ENCODE assay signal across 8 mouse cellular contexts in genomic region chr11:72042631-72043030, GRCm38 (mm10). TPM values are rescaled to one million over a fixed set of nuclear protein-coding genes. Genes with fewer than 3 reads are reported as not detected.
DNase-seq lines count a peak whose midpoint lies in the region; ATAC-seq and TF ChIP-seq lines count a peak whose summit lies in the region.

No protein-coding gene starts in this region.

- H3K27me3 ChIP-seq in kidney, postnatal 0 days (ENCODE audit: insufficient read depth, low read length): no peaks in the 10 kb centered on the region
- no peaks in the 10 kb centered on the region for H3K27me3 ChIP-seq in hindbrain, postnatal 0 days (ENCODE audit: insufficient read depth, low read length)
- no peaks in the 10 kb centered on the region for H3K27me3 ChIP-seq in myocyte (ENCODE audit: control insufficient read depth, insufficient read depth, insufficient read length)

- under 1% methylated on average over 14 of the region's 14 CpGs for WGBS in kidney, postnatal 0 days
- WGBS in hindbrain, postnatal 0 days: 1% methylated on average over 14 of the region's 14 CpGs

- H3K4me3 ChIP-seq in kidney, postnatal 0 days (replicated peaks; ENCODE audit: low read depth, low read length): peak overlapping the region; percentile 63
- H3K4me3 ChIP-seq in brown adipose tissue, adult 24 weeks (ENCODE audit: insufficient read depth, low read depth, low read length): peak overlapping the region; percentile 69; the same call in 1 of the 2 replicates
- peak overlapping the region; percentile 70 for H3K4me3 ChIP-seq in hindbrain, postnatal 0 days (ENCODE audit: low read length)
- peak overlapping the region; percentile 91 for H3K4me3 ChIP-seq in myocyte

- H3K27ac ChIP-seq in kidney, postnatal 0 days: no peak overlapping the region
- 0 out of 2 replicates have a peak overlapping the region, but pooled peaks have one; percentile 16 for H3K27ac ChIP-seq in brown adipose tissue, adult 24 weeks (replicated peaks; ENCODE audit: low read depth, low read length)
- no peak overlapping the region for H3K27ac ChIP-seq in hindbrain, postnatal 0 days

- H3K4me1 ChIP-seq in kidney, postnatal 0 days (replicated peaks; ENCODE audit: insufficient read depth, low read length): peaks cover 16% of the 10 kb centered on the region
- peaks cover 8% of the 10 kb centered on the region; the same call in 1 of the 2 replicates for H3K4me1 ChIP-seq in brown adipose tissue, adult 24 weeks (ENCODE audit: control insufficient read depth, insufficient read depth, insufficient read length, low read length)
- peaks cover 20% of the 10 kb centered on the region for H3K4me1 ChIP-seq in hindbrain, postnatal 0 days (ENCODE audit: insufficient read depth, low read length)

- peak overlapping the region; percentile 96 for H3K4me2 ChIP-seq in kidney, postnatal 0 days (ENCODE audit: low read length)
- H3K4me2 ChIP-seq in hindbrain, postnatal 0 days (ENCODE audit: low read depth, low read length): peak overlapping the region; percentile 98
- peak overlapping the region; percentile 89 for H3K4me2 ChIP-seq in myocyte (ENCODE audit: low read depth)

- no peak for TF ChIP-seq CTCF in kidney, postnatal 0 days (IDR thresholded peaks at IDR 0.05; ENCODE audit: low read depth)
- no peak for TF ChIP-seq CTCF in hindbrain, postnatal 0 days (IDR thresholded peaks at IDR 0.05; ENCODE audit: low read depth)

- no peaks in the 10 kb centered on the region for H3K9me3 ChIP-seq in kidney, postnatal 0 days (replicated peaks; ENCODE audit: low read length)
- H3K9me3 ChIP-seq in hindbrain, postnatal 0 days (ENCODE audit: low read length): no peaks in the 10 kb centered on the region

- no peak for TF ChIP-seq POLR2A in myocyte (IDR thresholded peaks at IDR 0.05; ENCODE audit: insufficient read length, low read depth)

- ATAC-seq in kidney, postnatal 0 days (replicated peaks; ENCODE audit: low FRiP score, low read depth): no peak
- no peak for ATAC-seq in hindbrain, postnatal 0 days

- H3K79me2 ChIP-seq in myocyte (ENCODE audit: control insufficient read depth, insufficient read depth): peaks cover 26% of the 10 kb centered on the region

- H3K9ac ChIP-seq in kidney, postnatal 0 days (ENCODE audit: low read depth, low read length): peak overlapping the region; percentile 50
- H3K9ac ChIP-seq in hindbrain, postnatal 0 days (replicated peaks; ENCODE audit: low read length): peak overlapping the region; percentile 37

- no peak for DNase-seq in kidney, postnatal 0 days (ENCODE audit: low spot score)
- no peak for DNase-seq in kidney, postnatal 36 days
- no peak for DNase-seq in hindbrain, postnatal 0 days (ENCODE audit: low spot score)
- no peak for DNase-seq in right cerebral cortex, postnatal 14 days
- DNase-seq in testis, postnatal 14 days (ENCODE audit: low spot score): no peak
- DNase-seq in kidney, postnatal 4 days: no peak

- H3ac ChIP-seq in myocyte (ENCODE audit: control insufficient read depth, insufficient read length): peak overlapping the region; percentile 34

- H3K36me3 ChIP-seq in kidney, postnatal 0 days (ENCODE audit: insufficient read depth, low read length): 0 out of 2 replicates have a peak, but pooled peaks cover 7% of the 10 kb centered on the region
- no peaks in the 10 kb centered on the region for H3K36me3 ChIP-seq in hindbrain, postnatal 0 days (ENCODE audit: insufficient read depth, low read length)
- H3K36me3 ChIP-seq in myocyte (ENCODE audit: control insufficient read depth, insufficient read depth): peaks cover 18% of the 10 kb centered on the region

TF ChIP-seq in myocyte, 11 proteins besides CTCF, POLR2A, EP300 and RAD21:
- TF ChIP-seq TCF3 (IDR thresholded peaks at IDR 0.05; ENCODE audit: insufficient read length, low read depth): no peak
- TF ChIP-seq MYOD1 (IDR thresholded peaks at IDR 0.05; ENCODE audit: control insufficient read depth in 1 of 3, insufficient read length in 2 of 3, low read depth in 2 of 3): peak in 1 of 3 experiments; percentile 18
- peak; percentile 22; the same call in 1 of the 2 replicates for TF ChIP-seq CEBPB (IDR thresholded peaks at IDR 0.05; ENCODE audit: insufficient read depth, poor library complexity, severe bottlenecking)
- TF ChIP-seq MYOG (IDR thresholded peaks at IDR 0.05; ENCODE audit: control insufficient read depth in 1 of 3, insufficient read depth in 1 of 3, insufficient read length in 2 of 3, low read depth in 2 of 3): peak in 1 of 3 experiments; percentile 8
- no peak for TF ChIP-seq POLR2AphosphoS2 (IDR thresholded peaks at IDR 0.05; ENCODE audit: insufficient read length, low read depth)
- no peak for TF ChIP-seq MAX (IDR thresholded peaks at IDR 0.05; ENCODE audit: low read depth)

RNA-seq across cellular contexts. Expression of gene Pimreg, which starts 0.8 kb away (rescaled TPM):
- 54.8 and 58.1 TPM in 2 replicates for polyA plus RNA-seq in kidney, postnatal 0 days (2015; fragmentation: Nextera tagmentation; extraction: Ambion mirVana)
- polyA plus RNA-seq in brown adipose tissue, adult 24 weeks (2012; ENCODE audit: insufficient read depth, insufficient read length, missing spikeins): not detected in 2 replicates
- total RNA-seq in hindbrain, postnatal 0 days (2014; rRNA removed): 18.7 and 22.8 TPM in 2 replicates
- 23.9 and 27.8 TPM in 2 replicates for polyA plus RNA-seq in hindbrain, postnatal 0 days (2015; fragmentation: Nextera tagmentation; extraction: Ambion mirVana)
- polyA plus RNA-seq in myocyte (2012; fragmentation: generic; extraction: Trizol): 77.9 TPM

RNA-seq across cellular contexts. Expression of gene Aipl1, which starts 5.3 kb away (rescaled TPM):
- polyA plus RNA-seq in kidney, postnatal 0 days (2015; fragmentation: Nextera tagmentation; extraction: Ambion mirVana): 0.38 and 0.41 TPM in 2 replicates
- not detected in 2 replicates for polyA plus RNA-seq in brown adipose tissue, adult 24 weeks (2012; ENCODE audit: insufficient read depth, insufficient read length, missing spikeins)
- total RNA-seq in hindbrain, postnatal 0 days (2014; rRNA removed): 0.07 TPM in 1 of 2 replicates, not detected in the other
- 0.34 and 0.42 TPM in 2 replicates for polyA plus RNA-seq in hindbrain, postnatal 0 days (2015; fragmentation: Nextera tagmentation; extraction: Ambion mirVana)
- polyA plus RNA-seq in myocyte (2012; fragmentation: generic; extraction: Trizol): 0.38 TPM

Comparison
In these comparisons a context has a peak if more than half of its experiments do, and no peak if none do; other contexts are left out.
1. RNA of gene Pimreg, which starts 0.8 kb away (polyA plus RNA-seq): 77.9 TPM in myocyte (single experiment), 54.8 to 58.1 TPM in kidney, postnatal 0 days and 23.9 to 27.8 TPM in hindbrain, postnatal 0 days; not detected in brown adipose tissue, adult 24 weeks; every median in the first group is over 10 times any median in the second.
2. Peak in every context shown above with its lines, with median percentiles within 50 percentile points of each other: H3K4me2 ChIP-seq and H3K4me3 ChIP-seq.